Mouse (Mus musculus) bone marrow macrophage, adult 2 months (primary cell): ENCODE results near the gene Cntnap5a.

Experiments
- CTCF ChIP-seq: IDR thresholded peaks from 2 replicates; pipeline ENCODE4 v1.5.1; 2012; ENCODE audit warnings: low read depth, mild to moderate bottlenecking, low read length, moderate library complexity
- POLR2A ChIP-seq: IDR thresholded peaks from 2 replicates; pipeline ENCODE4 v1.6.1; 2012; ENCODE audit warnings: mild to moderate bottlenecking, low read depth, low read length, borderline replicate concordance

DNA sequence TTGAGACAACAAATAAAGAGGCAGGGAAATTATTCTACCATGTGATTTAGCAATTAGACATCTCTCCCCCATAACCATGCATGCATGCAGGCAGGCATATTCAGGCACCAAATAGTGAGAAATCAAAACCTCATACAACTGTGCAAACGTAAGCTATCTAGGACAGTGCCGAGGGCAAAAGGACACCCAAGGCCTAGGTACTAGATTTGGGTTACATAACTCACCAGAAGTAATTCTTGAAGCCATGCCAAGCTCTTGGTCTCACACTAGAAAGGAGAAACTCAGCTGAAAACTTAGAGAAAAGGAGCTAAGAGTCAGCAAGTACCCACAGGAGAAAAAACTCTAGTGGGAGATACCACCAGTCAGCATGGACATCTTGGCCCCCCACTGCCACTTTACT is 499.9 kb downstream of the Cntnap5a start:
- TF ChIP-seq POLR2A (no peak), CTCF (no peak)
